ENCODE assay signal across 8 mouse cellular contexts in the genomic region with DNA sequence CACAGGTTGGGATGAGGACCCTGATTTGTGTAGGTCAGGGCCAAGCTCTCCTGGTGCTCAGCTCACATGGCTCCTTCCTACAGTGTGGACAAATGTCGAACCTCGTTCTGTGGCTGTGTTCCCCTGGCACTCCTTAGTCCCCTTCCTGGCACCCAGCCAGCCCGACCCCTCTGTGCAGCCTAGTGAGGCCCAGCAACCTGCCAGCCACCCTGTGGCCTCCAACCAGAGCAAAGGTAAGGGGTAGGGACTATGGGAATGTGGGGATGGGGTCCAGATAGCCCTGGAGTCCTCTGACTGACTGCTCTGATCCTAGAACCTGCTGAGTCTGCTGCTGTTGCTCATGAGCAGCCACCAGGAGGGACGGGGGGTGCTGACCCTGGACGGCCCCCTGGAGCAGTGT. TPM values are rescaled to one million over a fixed set of nuclear protein-coding genes. Genes with fewer than 3 reads are reported as not detected.
DNase-seq lines count a peak whose midpoint lies in the region; ATAC-seq and TF ChIP-seq lines count a peak whose summit lies in the region.

No protein-coding gene starts in this region.

- 62% methylated on average over 5 of the region's 5 CpGs for WGBS in heart, embryonic 13.5 days
- 52% methylated on average over 5 of the region's 5 CpGs for WGBS in intestine, postnatal 0 days
- WGBS in thymus, adult 2 months = 78% methylated on average over 5 of the region's 5 CpGs

- no peaks in the 10 kb centered on the region for H3K9me3 ChIP-seq in heart, embryonic 13.5 days
- H3K9me3 ChIP-seq in intestine, postnatal 0 days (ENCODE audit: control insufficient read depth) = no peaks in the 10 kb centered on the region

- peak overlapping the region; percentile 100; the same call in 1 of the 2 replicates for H3K27ac ChIP-seq in heart, embryonic 13.5 days (replicated peaks)
- 0 out of 2 replicates have a peak overlapping the region, but pooled peaks have one; percentile 0 for H3K27ac ChIP-seq in intestine, postnatal 0 days (ENCODE audit: low read depth, low read length)
- no peak overlapping the region for H3K27ac ChIP-seq in thymus, adult 2 months (ENCODE audit: control insufficient read depth, insufficient read depth, low read length)

- no peak for TF ChIP-seq CTCF in intestine, postnatal 0 days (IDR thresholded peaks at IDR 0.05; ENCODE audit: low read depth)
- no peak for TF ChIP-seq CTCF in thymus, adult 2 months (IDR thresholded peaks at IDR 0.05; ENCODE audit: borderline replicate concordance, control insufficient read depth, extremely low read depth, insufficient read depth, low read length, poor library complexity)

- peak overlapping the region; percentile 87 for H3K9ac ChIP-seq in heart, embryonic 13.5 days
- no peak overlapping the region for H3K9ac ChIP-seq in intestine, postnatal 0 days (ENCODE audit: low read depth, low read length)

- ATAC-seq in heart, embryonic 13.5 days (ENCODE audit: extremely low read depth, insufficient number of reproducible peaks, low FRiP score, low TSS enrichment) = no peak
- no peak for ATAC-seq in intestine, postnatal 0 days
- ATAC-seq in megakaryocyte-erythroid progenitor cell, adult 5-6 weeks (replicated peaks; ENCODE audit: low FRiP score, low TSS enrichment, poor library complexity, severe bottlenecking) = no peak

- H3K36me3 ChIP-seq in heart, embryonic 13.5 days = peaks cover 53% of the 10 kb centered on the region
- H3K36me3 ChIP-seq in intestine, postnatal 0 days (ENCODE audit: control insufficient read depth, insufficient read depth) = peaks cover 52% of the 10 kb centered on the region
- peaks cover 47% of the 10 kb centered on the region for H3K36me3 ChIP-seq in thymus, adult 2 months (ENCODE audit: control insufficient read depth, insufficient read depth, low read length)

- H3K4me3 ChIP-seq in heart, embryonic 13.5 days = peak overlapping the region; percentile 69; the same call in 1 of the 2 replicates
- no peak overlapping the region for H3K4me3 ChIP-seq in intestine, postnatal 0 days (ENCODE audit: low read depth, low read length)
- no peak overlapping the region for H3K4me3 ChIP-seq in thymus, adult 2 months (ENCODE audit: control insufficient read depth, insufficient read depth, low read length)

- TF ChIP-seq POLR2A in thymus, adult 2 months (IDR thresholded peaks at IDR 0.05; ENCODE audit: control insufficient read depth, extremely low read depth, insufficient read depth, low read length, poor library complexity) = no peak

- intact Hi-C loops in heart, postnatal 25 days (cut with DNase I) = loop anchor here (5.0 kb wide), 1 partner anchor 103 kb away; no protein-coding TSS in a partner anchor

- peak overlapping the region; percentile 97 for H3K4me2 ChIP-seq in heart, embryonic 13.5 days
- H3K4me2 ChIP-seq in intestine, postnatal 0 days (replicated peaks; ENCODE audit: low read depth) = 0 out of 2 replicates have a peak overlapping the region, but pooled peaks have one; percentile 1

- no peak for DNase-seq in heart, postnatal 25 days (ENCODE audit: low spot score)
- peak; percentile 76 for DNase-seq in testis, postnatal 10 days (ENCODE audit: low spot score)
- no peak for DNase-seq in testis, postnatal 14 days (ENCODE audit: low spot score)
- DNase-seq in embryo, embryonic 9.5 days (ENCODE audit: extremely low spot score) = no peak
- DNase-seq in thymus, adult 2 months = no peak

- H3K27me3 ChIP-seq in heart, embryonic 13.5 days (replicated peaks) = no peaks in the 10 kb centered on the region
- no peaks in the 10 kb centered on the region for H3K27me3 ChIP-seq in intestine, postnatal 0 days (replicated peaks; ENCODE audit: control insufficient read depth, insufficient read depth, low read length)
- H3K27me3 ChIP-seq in thymus, adult 2 months (ENCODE audit: control insufficient read depth, insufficient read depth, low read length) = no peaks in the 10 kb centered on the region

- H3K4me1 ChIP-seq in heart, embryonic 13.5 days = peaks cover 42% of the 10 kb centered on the region
- H3K4me1 ChIP-seq in intestine, postnatal 0 days (replicated peaks; ENCODE audit: control insufficient read depth, insufficient read depth, low read length) = peaks cover 20% of the 10 kb centered on the region; the same call in 1 of the 2 replicates
- peaks cover 35% of the 10 kb centered on the region for H3K4me1 ChIP-seq in thymus, adult 2 months (replicated peaks; ENCODE audit: control insufficient read depth, insufficient read depth, low read length)

RNA-seq across cellular contexts. Expression of a gene that starts 13.0 kb away (rescaled TPM):
- 145 and 154 TPM in 2 replicates for polyA plus RNA-seq in heart, embryonic 13.5 days (2015; fragmentation: Nextera tagmentation; extraction: Ambion mirVana)
- 1 to 10 TPM; 2.7 to 4.3 TPM for total RNA-seq in heart, postnatal 25 days (2021)
- 87.6 and 91.9 TPM in 2 replicates for polyA plus RNA-seq in intestine, postnatal 0 days (2015; fragmentation: Nextera tagmentation; extraction: Ambion mirVana)
- 22.0 and 23.2 TPM in 2 replicates for total RNA-seq in megakaryocyte-erythroid progenitor cell, adult 5-6 weeks (2014; fragmentation: Nextera tagmentation)
- 12.8 and 26.3 TPM in 2 replicates for total RNA-seq in megakaryocyte-erythroid progenitor cell, adult 5-6 weeks (2017)
- polyA plus RNA-seq in thymus, adult 2 months (2012; rRNA removed) = 138 and 140 TPM in 2 replicates

RNA-seq across cellular contexts. Expression of a gene that starts 16.4 kb away (rescaled TPM):
- polyA plus RNA-seq in heart, embryonic 13.5 days (2015; fragmentation: Nextera tagmentation; extraction: Ambion mirVana) = 0.23 and 0.39 TPM in 2 replicates
- not detected for total RNA-seq in heart, postnatal 25 days (2021)
- polyA plus RNA-seq in intestine, postnatal 0 days (2015; fragmentation: Nextera tagmentation; extraction: Ambion mirVana) = 0.12 TPM in 1 of 2 replicates, not detected in the other
- not detected in 2 replicates for total RNA-seq in megakaryocyte-erythroid progenitor cell, adult 5-6 weeks (2014; fragmentation: Nextera tagmentation)
- not detected in 2 replicates for total RNA-seq in megakaryocyte-erythroid progenitor cell, adult 5-6 weeks (2017)
- polyA plus RNA-seq in thymus, adult 2 months (2012; rRNA removed) = 0.08 TPM in 1 of 2 replicates, not detected in the other

RNA-seq across cellular contexts. Expression of a gene that starts 17.3 kb away (rescaled TPM):
- 22.9 and 23.4 TPM in 2 replicates for polyA plus RNA-seq in heart, embryonic 13.5 days (2015; fragmentation: Nextera tagmentation; extraction: Ambion mirVana)
- 10 to 100 TPM; 61.9 to 65.9 TPM for total RNA-seq in heart, postnatal 25 days (2021)
- polyA plus RNA-seq in intestine, postnatal 0 days (2015; fragmentation: Nextera tagmentation; extraction: Ambion mirVana) = 17.2 and 21.7 TPM in 2 replicates
- 125 and 134 TPM in 2 replicates for total RNA-seq in megakaryocyte-erythroid progenitor cell, adult 5-6 weeks (2014; fragmentation: Nextera tagmentation)
- total RNA-seq in megakaryocyte-erythroid progenitor cell, adult 5-6 weeks (2017) = 20.5 and 40.0 TPM in 2 replicates
- 270 and 297 TPM in 2 replicates for polyA plus RNA-seq in thymus, adult 2 months (2012; rRNA removed)

RNA-seq across cellular contexts. Expression of a gene that starts 21.1 kb away (rescaled TPM):
- 0.11 and 0.34 TPM in 2 replicates for polyA plus RNA-seq in heart, embryonic 13.5 days (2015; fragmentation: Nextera tagmentation; extraction: Ambion mirVana)
- not detected for total RNA-seq in heart, postnatal 25 days (2021)
- 0.69 and 0.92 TPM in 2 replicates for polyA plus RNA-seq in intestine, postnatal 0 days (2015; fragmentation: Nextera tagmentation; extraction: Ambion mirVana)
- not detected in 2 replicates for total RNA-seq in megakaryocyte-erythroid progenitor cell, adult 5-6 weeks (2014; fragmentation: Nextera tagmentation)
- total RNA-seq in megakaryocyte-erythroid progenitor cell, adult 5-6 weeks (2017) = not detected in 2 replicates
- polyA plus RNA-seq in thymus, adult 2 months (2012; rRNA removed) = 0.08 and 0.13 TPM in 2 replicates

RNA-seq across cellular contexts. Expression of a gene that starts 32.2 kb away (rescaled TPM):
- 7.0 and 7.5 TPM in 2 replicates for polyA plus RNA-seq in heart, embryonic 13.5 days (2015; fragmentation: Nextera tagmentation; extraction: Ambion mirVana)
- 10 to 100 TPM; 25.1 to 26.6 TPM for total RNA-seq in heart, postnatal 25 days (2021)
- 3.4 and 3.8 TPM in 2 replicates for polyA plus RNA-seq in intestine, postnatal 0 days (2015; fragmentation: Nextera tagmentation; extraction: Ambion mirVana)
- 2.5 and 2.6 TPM in 2 replicates for total RNA-seq in megakaryocyte-erythroid progenitor cell, adult 5-6 weeks (2014; fragmentation: Nextera tagmentation)
- total RNA-seq in megakaryocyte-erythroid progenitor cell, adult 5-6 weeks (2017) = 2.4 and 2.7 TPM in 2 replicates
- 11.9 and 14.8 TPM in 2 replicates for polyA plus RNA-seq in thymus, adult 2 months (2012; rRNA removed)

Comparison
In these comparisons a context has a peak if more than half of its experiments do, and no peak if none do; other contexts are left out.
1. RNA of a gene that starts 17.3 kb away (polyA plus RNA-seq): 270 to 297 TPM in thymus, adult 2 months; 22.9 to 23.4 TPM in heart, embryonic 13.5 days and 17.2 to 21.7 TPM in intestine, postnatal 0 days; every median in the first group is over 10 times any median in the second.